15 mouse cellular contexts compared by ENCODE assay signal in the genomic region with DNA sequence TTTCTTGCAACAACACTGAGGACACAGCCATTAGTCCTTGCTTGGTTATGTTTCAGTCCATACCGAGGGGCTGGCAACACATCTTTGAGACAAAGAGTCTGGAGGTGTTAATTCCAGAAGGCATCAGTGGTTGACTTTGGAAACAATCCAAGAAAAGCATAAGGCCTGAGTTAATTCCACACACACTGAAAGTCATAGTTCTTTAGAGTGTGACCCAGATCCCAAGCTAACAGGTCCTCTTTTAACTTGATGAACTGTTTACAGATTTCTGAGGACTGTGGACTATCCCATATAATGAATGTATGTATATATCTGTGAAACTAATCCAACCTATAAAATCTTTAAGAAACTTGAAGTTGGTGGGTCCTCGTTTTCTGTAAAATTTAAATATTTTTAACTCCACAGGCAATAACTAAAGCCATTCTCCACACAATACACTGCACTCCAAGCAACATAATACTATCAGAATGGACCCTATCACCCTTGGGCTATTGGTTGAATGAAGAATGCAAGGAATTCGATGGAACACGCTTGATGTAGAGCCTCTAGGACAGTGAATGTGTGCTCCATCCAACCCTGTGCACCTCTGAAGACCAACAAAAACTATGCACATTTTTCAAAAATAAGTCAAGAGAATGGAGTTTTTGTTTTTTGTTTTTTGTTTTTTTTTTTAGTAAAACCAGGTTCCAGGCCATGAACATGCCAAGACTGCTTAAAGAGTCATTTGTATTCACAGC. TPM values are rescaled to one million over a fixed set of nuclear protein-coding genes. Genes with fewer than 3 reads are reported as not detected.
"Had no signal": no experiment of that assay in that cellular context is flagged by ENCODE, and none has a peak within 500 bp of the region (broad histone marks: within the 10 kb centered on the region; RNA-seq: fewer than 3 reads in every experiment).

No protein-coding gene starts in this region.

- H3K9ac ChIP-seq: intestine, embryonic 15.5 days; limb, embryonic 15.5 days; liver, embryonic 13.5 days; midbrain, embryonic 12.5 days; neural tube, embryonic 13.5 days had no signal

- H3K36me3 ChIP-seq: intestine, embryonic 15.5 days; limb, embryonic 15.5 days; liver, embryonic 13.5 days; midbrain, embryonic 12.5 days; neural tube, embryonic 13.5 days had no signal

- ATAC-seq: intestine, embryonic 15.5 days; midbrain, embryonic 16.5 days had no signal

- H3K4me3 ChIP-seq: intestine, embryonic 15.5 days; limb, embryonic 15.5 days; liver, embryonic 13.5 days; midbrain, embryonic 12.5 days; neural tube, embryonic 13.5 days had no signal

- H3K9me3 ChIP-seq: intestine, embryonic 15.5 days; limb, embryonic 15.5 days; liver, embryonic 13.5 days; midbrain, embryonic 12.5 days; neural tube, embryonic 13.5 days had no signal

- DNase-seq: kidney, adult 8-10 months; kidney, postnatal 14 days; layer of hippocampus, adult 9-11 months; layer of hippocampus, postnatal 36 days; liver, embryonic 13.5 days; lung, adult 2 months; lung, postnatal 14 days; right cerebral cortex, adult 18-20 months; right cerebral cortex, postnatal 25 days; thymus, postnatal 36 days had no signal

- H3K27me3 ChIP-seq: intestine, embryonic 15.5 days; limb, embryonic 15.5 days; liver, embryonic 13.5 days; midbrain, embryonic 12.5 days; neural tube, embryonic 13.5 days had no signal

- H3K27ac ChIP-seq: intestine, embryonic 15.5 days; limb, embryonic 15.5 days; liver, embryonic 13.5 days; midbrain, embryonic 12.5 days; neural tube, embryonic 13.5 days had no signal

- H3K4me2 ChIP-seq: intestine, embryonic 15.5 days; limb, embryonic 15.5 days; liver, embryonic 13.5 days; midbrain, embryonic 12.5 days; neural tube, embryonic 13.5 days had no signal

- H3K4me1 ChIP-seq: intestine, embryonic 15.5 days; liver, embryonic 13.5 days; midbrain, embryonic 12.5 days; neural tube, embryonic 13.5 days had no signal

RNA-seq across cellular contexts. Expression of a gene that starts 15.8 kb away (rescaled TPM):
- polyA plus RNA-seq: neural tube, embryonic 13.5 days had no signal
